Comparison of ENCODE assay signal across 20 mouse cellular contexts in the genomic region with DNA sequence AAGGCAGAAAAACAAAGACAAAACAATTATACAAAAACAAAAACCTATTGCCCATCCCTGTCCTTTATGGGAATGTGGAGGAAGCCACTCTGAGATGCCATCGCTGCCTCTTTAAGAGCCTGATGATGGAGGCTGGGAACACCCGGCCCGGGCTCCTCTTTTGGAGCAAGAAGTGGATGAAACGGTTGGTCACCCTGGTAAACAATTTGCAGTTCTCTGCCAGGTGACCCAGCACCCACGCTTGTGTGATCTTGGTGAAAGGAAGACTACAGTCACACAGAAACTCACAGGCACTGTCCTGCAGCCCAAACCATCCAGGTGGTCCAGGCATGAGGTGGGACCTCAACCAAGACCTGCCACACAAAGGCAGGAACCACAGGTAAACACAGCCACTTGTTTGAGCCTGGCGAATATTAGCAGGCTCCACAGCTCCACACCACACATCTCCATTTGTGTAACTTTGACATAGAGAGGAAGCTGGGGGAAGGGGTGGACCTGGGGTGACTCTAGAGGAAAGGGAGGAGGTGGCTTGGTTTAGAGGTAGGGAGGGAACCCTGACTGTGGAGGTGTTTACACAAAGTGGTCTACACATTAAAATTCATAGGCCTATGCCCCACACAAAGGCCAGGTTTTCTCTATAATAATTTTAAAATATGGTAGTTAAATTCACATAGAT.
DNase-seq lines count a peak whose midpoint lies in the region; ATAC-seq lines count a peak whose summit lies in the region.
"Had no signal": no experiment of that assay in that cellular context is flagged by ENCODE, and none has a peak within 500 bp of the region (broad histone marks: within the 10 kb centered on the region; RNA-seq: fewer than 3 reads in every experiment).

No protein-coding gene starts in this region.

- H3K36me3 ChIP-seq in heart, embryonic 13.5 days: no peaks in the 10 kb centered on the region
- no peaks in the 10 kb centered on the region for H3K36me3 ChIP-seq in kidney, embryonic 15.5 days
- no peaks in the 10 kb centered on the region for H3K36me3 ChIP-seq in limb, embryonic 13.5 days
- H3K36me3 ChIP-seq: forebrain, embryonic 15.5 days; midbrain, embryonic 12.5 days had no signal

- 69% methylated on average over 6 of the region's 6 CpGs for WGBS in heart, embryonic 13.5 days
- WGBS in kidney, embryonic 15.5 days: 49% methylated on average over 6 of the region's 6 CpGs
- 84% methylated on average over 6 of the region's 6 CpGs for WGBS in limb, embryonic 13.5 days

- ATAC-seq in heart, embryonic 13.5 days (ENCODE audit: extremely low read depth, insufficient number of reproducible peaks, low FRiP score, low TSS enrichment): no peak
- ATAC-seq in kidney, embryonic 15.5 days (replicated peaks; ENCODE audit: low FRiP score): no peak
- ATAC-seq in limb, embryonic 13.5 days (ENCODE audit: low FRiP score, low read depth): 0 out of 2 replicates have a peak, but pooled peaks have one; percentile 24
- ATAC-seq: forebrain, embryonic 15.5 days; inflammation-experienced regulatory T-cells, adult 6 months; liver, postnatal 0 days had no signal

- H3K27me3 ChIP-seq in heart, embryonic 13.5 days (replicated peaks): no peaks in the 10 kb centered on the region
- H3K27me3 ChIP-seq in kidney, embryonic 15.5 days: no peaks in the 10 kb centered on the region
- no peaks in the 10 kb centered on the region for H3K27me3 ChIP-seq in limb, embryonic 13.5 days

- H3K4me3 ChIP-seq in heart, embryonic 13.5 days: no peak overlapping the region
- H3K4me3 ChIP-seq in kidney, embryonic 15.5 days (replicated peaks): no peak overlapping the region
- H3K4me3 ChIP-seq in limb, embryonic 13.5 days: no peak overlapping the region
- H3K4me3 ChIP-seq: erythroblast, embryonic 14.5 days; forebrain, embryonic 15.5 days; gastrocnemius, adult 2 months; left cerebral cortex, adult 2 months; midbrain, embryonic 12.5 days had no signal

- H3K9ac ChIP-seq in heart, embryonic 13.5 days: no peak overlapping the region; the same call in 1 of the 2 replicates
- no peak overlapping the region for H3K9ac ChIP-seq in kidney, embryonic 15.5 days
- H3K9ac ChIP-seq in limb, embryonic 13.5 days: no peak overlapping the region
- H3K9ac ChIP-seq: forebrain, embryonic 15.5 days; liver, postnatal 0 days; midbrain, embryonic 12.5 days had no signal

- H3K4me1 ChIP-seq in heart, embryonic 13.5 days: peaks cover 53% of the 10 kb centered on the region
- peaks cover 49% of the 10 kb centered on the region for H3K4me1 ChIP-seq in kidney, embryonic 15.5 days
- H3K4me1 ChIP-seq in limb, embryonic 13.5 days: peaks cover 45% of the 10 kb centered on the region

- H3K4me2 ChIP-seq in heart, embryonic 13.5 days: no peak overlapping the region
- H3K4me2 ChIP-seq in kidney, embryonic 15.5 days: no peak overlapping the region
- H3K4me2 ChIP-seq in limb, embryonic 13.5 days (replicated peaks): no peak overlapping the region
- H3K4me2 ChIP-seq: forebrain, embryonic 15.5 days; midbrain, embryonic 12.5 days had no signal

- peak overlapping the region; percentile 71; the same call in 1 of the 2 replicates for H3K27ac ChIP-seq in heart, embryonic 13.5 days (replicated peaks)
- H3K27ac ChIP-seq in kidney, embryonic 15.5 days: no peak overlapping the region
- peak overlapping the region; percentile 24; the same call in 1 of the 2 replicates for H3K27ac ChIP-seq in limb, embryonic 13.5 days
- H3K27ac ChIP-seq: forebrain, embryonic 15.5 days; gastrocnemius, adult 2 months; left cerebral cortex, adult 2 months; midbrain, embryonic 12.5 days had no signal

- intact Hi-C loops in heart, postnatal 14 days (cut with DNase I): no loop called here

- DNase-seq in heart, postnatal 14 days: no peak
- DNase-seq in kidney, adult 8-10 months: peak; percentile 27 to 43
- DNase-seq in kidney, adult 9 months: peak; percentile 51
- no peak for DNase-seq in cerebellum, postnatal 25 days
- no peak for DNase-seq in gastrocnemius, adult 18-20 months (ENCODE audit: low spot score)
- DNase-seq: adrenal gland, adult 2 months; cerebellum, postnatal 10 days; gastrocnemius, adult 2 months; liver, postnatal 0 days; lung, postnatal 36 days; right cerebral cortex, adult 18-20 months; thymus, postnatal 14 days had no signal

- H3K9me3 ChIP-seq in heart, embryonic 13.5 days: no peaks in the 10 kb centered on the region
- H3K9me3 ChIP-seq in kidney, embryonic 15.5 days (replicated peaks): no peaks in the 10 kb centered on the region
- H3K9me3 ChIP-seq in limb, embryonic 13.5 days: no peaks in the 10 kb centered on the region
- H3K9me3 ChIP-seq: forebrain, embryonic 15.5 days; midbrain, embryonic 12.5 days had no signal

Comparison
In these comparisons a context has a peak if more than half of its experiments do, and no peak if none do; other contexts are left out.
1. DNase-seq: peak in kidney, adult 8-10 months (2 of 2) and kidney, adult 9 months (single experiment); none in heart, postnatal 14 days (0 of 2), cerebellum, postnatal 25 days (0 of 2) and gastrocnemius, adult 18-20 months (single experiment).